22 mouse cellular contexts compared by ENCODE assay signal in genomic region chr2:139494629-139495028, GRCm38 (mm10). TPM values are rescaled to one million over a fixed set of nuclear protein-coding genes. Genes with fewer than 3 reads are reported as not detected.
DNase-seq lines count a peak whose midpoint lies in the region; ATAC-seq and TF ChIP-seq lines count a peak whose summit lies in the region.
"Had no signal": no experiment of that assay in that cellular context is flagged by ENCODE, and none has a peak within 500 bp of the region (broad histone marks: within the 10 kb centered on the region; RNA-seq: fewer than 3 reads in every experiment).

No protein-coding gene starts in this region.

- H3K36me3 ChIP-seq in kidney, embryonic 14.5 days (ENCODE audit: control insufficient read depth, insufficient read depth, low read length) = no peaks in the 10 kb centered on the region
- no peaks in the 10 kb centered on the region for H3K36me3 ChIP-seq in kidney, adult 2 months (ENCODE audit: control insufficient read depth, insufficient read depth, low read length)
- no peaks in the 10 kb centered on the region for H3K36me3 ChIP-seq in embryonic facial prominence, embryonic 11.5 days (replicated peaks; ENCODE audit: control insufficient read depth, insufficient read depth, low read depth, low read length)
- no peaks in the 10 kb centered on the region for H3K36me3 ChIP-seq in limb, embryonic 13.5 days
- H3K36me3 ChIP-seq: heart, embryonic 15.5 days; hindbrain, embryonic 10.5 days; liver, embryonic 12.5 days had no signal

- intact Hi-C loops in gastrocnemius, postnatal 14 days (cut with DNase I; ENCODE audit: low total_unique reads) = no loop called here

- no peak overlapping the region for H3K4me3 ChIP-seq in kidney, embryonic 14.5 days (ENCODE audit: low read length)
- H3K4me3 ChIP-seq in kidney, adult 2 months (ENCODE audit: insufficient read depth, low read depth, low read length) = no peak overlapping the region
- no peak overlapping the region for H3K4me3 ChIP-seq in embryonic facial prominence, embryonic 11.5 days (ENCODE audit: low read depth, low read length)
- H3K4me3 ChIP-seq in limb, embryonic 13.5 days = peak overlapping the region; percentile 18
- H3K4me3 ChIP-seq: heart, embryonic 15.5 days; hindbrain, embryonic 10.5 days; liver, embryonic 12.5 days; megakaryocyte, embryonic 14.5 days had no signal

- H3K9ac ChIP-seq in kidney, embryonic 14.5 days (ENCODE audit: low read depth, low read length) = no peak overlapping the region
- no peak overlapping the region for H3K9ac ChIP-seq in embryonic facial prominence, embryonic 11.5 days (replicated peaks; ENCODE audit: low read length)
- no peak overlapping the region for H3K9ac ChIP-seq in limb, embryonic 13.5 days
- H3K9ac ChIP-seq: heart, embryonic 15.5 days; liver, embryonic 12.5 days had no signal

- peak overlapping the region; percentile 25 for H3K4me2 ChIP-seq in kidney, embryonic 14.5 days (replicated peaks; ENCODE audit: low read depth, low read length)
- no peak overlapping the region for H3K4me2 ChIP-seq in embryonic facial prominence, embryonic 11.5 days (ENCODE audit: low read depth, low read length)
- H3K4me2 ChIP-seq in limb, embryonic 13.5 days (replicated peaks) = peak overlapping the region; percentile 27; the same call in 1 of the 2 replicates
- H3K4me2 ChIP-seq: heart, embryonic 15.5 days; liver, embryonic 12.5 days had no signal

- no peaks in the 10 kb centered on the region for H3K27me3 ChIP-seq in kidney, embryonic 14.5 days (ENCODE audit: control insufficient read depth, insufficient read depth, low read length)
- H3K27me3 ChIP-seq in kidney, adult 2 months (replicated peaks; ENCODE audit: control insufficient read depth, insufficient read depth, low read length) = no peaks in the 10 kb centered on the region
- H3K27me3 ChIP-seq in embryonic facial prominence, embryonic 11.5 days (ENCODE audit: control insufficient read depth, insufficient read depth, low read length) = no peaks in the 10 kb centered on the region
- H3K27me3 ChIP-seq in limb, embryonic 13.5 days = no peaks in the 10 kb centered on the region
- H3K27me3 ChIP-seq: heart, embryonic 15.5 days; liver, embryonic 12.5 days; megakaryocyte, embryonic 14.5 days had no signal

- no peak overlapping the region for H3K27ac ChIP-seq in kidney, embryonic 14.5 days (ENCODE audit: low read depth, low read length)
- no peak overlapping the region for H3K27ac ChIP-seq in kidney, adult 2 months (ENCODE audit: insufficient read depth, low read depth, low read length)
- H3K27ac ChIP-seq in embryonic facial prominence, embryonic 11.5 days (replicated peaks; ENCODE audit: low read depth, low read length) = no peak overlapping the region
- no peak overlapping the region for H3K27ac ChIP-seq in limb, embryonic 13.5 days
- H3K27ac ChIP-seq: heart, embryonic 15.5 days; hindbrain, embryonic 10.5 days; liver, embryonic 12.5 days had no signal

- ATAC-seq in kidney, embryonic 14.5 days (ENCODE audit: low FRiP score, low TSS enrichment) = peak; percentile 87; the same call in 1 of the 2 replicates
- no peak for ATAC-seq in embryonic facial prominence, embryonic 11.5 days (replicated peaks; ENCODE audit: insufficient number of reproducible peaks, low FRiP score, low TSS enrichment, low read depth)
- ATAC-seq in limb, embryonic 13.5 days (ENCODE audit: low FRiP score, low read depth) = no peak
- ATAC-seq: forebrain, embryonic 14.5 days; liver, embryonic 12.5 days; lung, postnatal 0 days had no signal

- no peaks in the 10 kb centered on the region for H3K9me3 ChIP-seq in kidney, embryonic 14.5 days (ENCODE audit: control insufficient read depth, low read length)
- no peaks in the 10 kb centered on the region for H3K9me3 ChIP-seq in embryonic facial prominence, embryonic 11.5 days (replicated peaks; ENCODE audit: control insufficient read depth, low read length)
- no peaks in the 10 kb centered on the region for H3K9me3 ChIP-seq in limb, embryonic 13.5 days
- H3K9me3 ChIP-seq: heart, embryonic 15.5 days; hindbrain, embryonic 10.5 days; liver, embryonic 12.5 days; megakaryocyte, embryonic 14.5 days had no signal

- TF ChIP-seq POLR2A in kidney, adult 2 months (IDR thresholded peaks at IDR 0.05; ENCODE audit: low read depth, low read length) = no peak

- DNase-seq in kidney, adult 2 months = no peak
- DNase-seq in R1 (ENCODE audit: low read depth, low spot score) = peak; percentile 1
- DNase-seq in embryonic facial prominence, embryonic 11.5 days (ENCODE audit: low spot score) = peak; percentile 35
- DNase-seq in spleen, postnatal 10 days (ENCODE audit: low spot score in 2 of 2) = no peak
- no peak for DNase-seq in gastrocnemius, postnatal 14 days
- DNase-seq in cerebellum, adult 9-10 months = no peak
- DNase-seq: cerebellum, postnatal 10 days; heart, adult 11 months; kidney, postnatal 14 days; right cerebral cortex, adult 18-20 months had no signal

- WGBS in kidney, embryonic 14.5 days = 14% methylated on average over 5 of the region's 5 CpGs
- 14% methylated on average over 5 of the region's 5 CpGs for WGBS in kidney, adult 2 months
- WGBS in embryonic facial prominence, embryonic 11.5 days = 27% methylated on average over 5 of the region's 5 CpGs
- 19% methylated on average over 5 of the region's 5 CpGs for WGBS in limb, embryonic 13.5 days

- no peak for TF ChIP-seq CTCF in kidney, adult 2 months (conservative IDR thresholded peaks at IDR 0.05; ENCODE audit: insufficient read depth, insufficient read length, low read depth, low read length)

- no peaks in the 10 kb centered on the region for H3K4me1 ChIP-seq in kidney, embryonic 14.5 days (ENCODE audit: control insufficient read depth, insufficient read depth, low read length)
- no peaks in the 10 kb centered on the region for H3K4me1 ChIP-seq in kidney, adult 2 months (ENCODE audit: control insufficient read depth, insufficient read depth, low read length)
- H3K4me1 ChIP-seq in embryonic facial prominence, embryonic 11.5 days (ENCODE audit: control insufficient read depth, insufficient read depth, low read length) = no peaks in the 10 kb centered on the region
- no peaks in the 10 kb centered on the region for H3K4me1 ChIP-seq in limb, embryonic 13.5 days
- H3K4me1 ChIP-seq: heart, embryonic 15.5 days; liver, embryonic 12.5 days; megakaryocyte, embryonic 14.5 days had no signal

RNA-seq across cellular contexts. Expression of gene Sptlc3, which starts 0.9 kb away (rescaled TPM):
- 0.39 and 0.46 TPM in 2 replicates for polyA plus RNA-seq in kidney, embryonic 14.5 days (2014; fragmentation: Nextera tagmentation; extraction: Ambion mirVana)
- 0.86 and 1.4 TPM in 2 replicates for polyA plus RNA-seq in kidney, adult 2 months (2012; rRNA removed)
- polyA plus RNA-seq in embryonic facial prominence, embryonic 11.5 days (2014; fragmentation: Nextera tagmentation; extraction: Ambion mirVana) = 0.60 and 1.4 TPM in 2 replicates
- polyA plus RNA-seq in limb, embryonic 13.5 days (2015; fragmentation: Nextera tagmentation; extraction: Ambion mirVana) = 2.3 and 2.4 TPM in 2 replicates
- not detected for total RNA-seq in gastrocnemius, postnatal 14 days (2021)
- total RNA-seq: CH12.LX; left cerebral cortex, postnatal 14 days had no signal
- polyA plus RNA-seq: forebrain, embryonic 14.5 days; intestine, embryonic 14.5 days; liver, embryonic 12.5 days; small intestine, adult 2 months had no signal

Comparison
In these comparisons a context has a peak if more than half of its experiments do, and no peak if none do; other contexts are left out.
1. DNase-seq: peak in R1 (single experiment) and embryonic facial prominence, embryonic 11.5 days (single experiment); none in kidney, adult 2 months (single experiment), spleen, postnatal 10 days (0 of 2), gastrocnemius, postnatal 14 days (single experiment) and cerebellum, adult 9-10 months (single experiment).